Mouse (Mus musculus): ENCODE measurements around the gene 4921536K21Rik. TPM values are rescaled to one million over a fixed set of nuclear protein-coding genes. Genes with fewer than 3 reads are reported as not detected.

Gene 4921536K21Rik
- total and polyA plus RNA-seq, 3 experiments = 0.21 to 0.61 TPM; not detected in 1

- in situ Hi-C loops (cut with MboI; ENCODE audit: low pct_ligation_motif_present, low pct_unique_long_range_greater_than_20kb, low sequenced_read_pairs) (loop anchor here (25.0 kb wide), 1 partner anchor 373 kb away; the partner anchor contains the start of gene Smtn), dilution Hi-C loops (cut with MboI; ENCODE audit: extremely low pct_ligation_motif_present, extremely low pct_unique_long_range_greater_than_20kb, low sequenced_read_pairs) (no loop called here)
- Histone ChIP-seq H3K4me2 (ENCODE audit: insufficient read depth, low read depth, poor library complexity, severe bottlenecking) (peak overlapping the region; percentile 26), H3K9me3 (replicated peaks; ENCODE audit: low read length) (no peaks in the 10 kb centered on the region), H3K79me2 (replicated peaks; ENCODE audit: control insufficient read depth, extremely low read depth, insufficient read depth, poor library complexity, severe bottlenecking) (no peaks in the 10 kb centered on the region), H3K36me3 (replicated peaks in 1 of 2; ENCODE audit: control insufficient read depth in 1 of 2, insufficient read depth in 1 of 2, low read length in 1 of 2) (peaks cover 14 to 26% of the 10 kb centered on the region in 2 experiments), H3K9ac (ENCODE audit: insufficient read depth, low read depth) (no peak overlapping the region), H3K27ac (ENCODE audit: insufficient read depth, low read depth) (no peak overlapping the region), H3K4me3 (replicated peaks in 1 of 3; ENCODE audit: low read depth in 2 of 3, low read length in 2 of 3, poor library complexity in 1 of 3) (peak overlapping the region in 1 of 3 experiments; percentile 12), H3K27me3 (replicated peaks) (peaks cover 10% of the 10 kb centered on the region), H3K4me1 (ENCODE audit: control insufficient read depth in 1 of 2, insufficient read depth in 2 of 2) (peaks cover 28 to 46% of the 10 kb centered on the region in 2 experiments)
- DNase-seq (ENCODE audit: extremely low read depth) = no peak
- TF ChIP-seq CTCF (conservative IDR thresholded peaks at IDR 0.05 in 1 of 2, IDR thresholded peaks at IDR 0.05 in 1 of 2; ENCODE audit: low read depth in 2 of 2, low read length in 2 of 2) (peak in 1 of 2 experiments; percentile 4; a peak in 1 of 4 replicates), USF1 (IDR thresholded peaks at IDR 0.05; ENCODE audit: low read depth, low read length) (peak; percentile 26; the same call in 1 of the 2 replicates), GABPA (IDR thresholded peaks at IDR 0.05; ENCODE audit: insufficient replicate concordance, low read depth, low read length) (no peak), BHLHE40 (IDR thresholded peaks at IDR 0.05; ENCODE audit: low read depth, low read length) (peak; percentile 59), USF2 (conservative IDR thresholded peaks at IDR 0.05; ENCODE audit: low read depth, low read length) (no peak), ZNF384 (IDR thresholded peaks at IDR 0.05; ENCODE audit: low read depth, low read length) (no peak)
These were observed 15.8 kb upstream of the 4921536K21Rik start for GRCm38 (mm10) chr11:3910513-3911310.

GRCm38 (mm10) chr11:3909236-3909635 is 14.3 kb upstream of the 4921536K21Rik start:
- peaks cover 28 to 45% of the 10 kb centered on the region in 2 experiments for H3K4me1 ChIP-seq (ENCODE audit: control insufficient read depth in 1 of 2, insufficient read depth in 2 of 2)
- no peak for DNase-seq (ENCODE audit: extremely low read depth)
- H3K79me2 ChIP-seq (replicated peaks; ENCODE audit: control insufficient read depth, extremely low read depth, insufficient read depth, poor library complexity, severe bottlenecking) = no peaks in the 10 kb centered on the region
- no peak overlapping the region for H3K4me3 ChIP-seq (replicated peaks in 1 of 3; ENCODE audit: low read depth in 2 of 3, low read length in 2 of 3, poor library complexity in 1 of 3)
- dilution Hi-C loops (cut with MboI; ENCODE audit: extremely low pct_ligation_motif_present, extremely low pct_unique_long_range_greater_than_20kb, low sequenced_read_pairs) (no loop called here), in situ Hi-C loops (cut with MboI; ENCODE audit: low pct_ligation_motif_present, low pct_unique_long_range_greater_than_20kb, low sequenced_read_pairs) (loop anchor here (25.0 kb wide), 1 partner anchor 372 kb away; the partner anchor contains the start of gene Smtn)
- H3K36me3 ChIP-seq (replicated peaks in 1 of 2; ENCODE audit: control insufficient read depth in 1 of 2, insufficient read depth in 1 of 2, low read length in 1 of 2) = peaks cover 14 to 37% of the 10 kb centered on the region in 2 experiments
- H3K9me3 ChIP-seq (replicated peaks; ENCODE audit: low read length) = no peaks in the 10 kb centered on the region
- no peak overlapping the region for H3K4me2 ChIP-seq (ENCODE audit: insufficient read depth, low read depth, poor library complexity, severe bottlenecking)
- no peak overlapping the region for H3K27ac ChIP-seq (ENCODE audit: insufficient read depth, low read depth)
- H3K27me3 ChIP-seq (replicated peaks) = peaks cover 8% of the 10 kb centered on the region
- TF ChIP-seq IRF4 (IDR thresholded peaks at IDR 0.05; ENCODE audit: low read depth, low read length) = no peak
- TF ChIP-seq MXI1 (IDR thresholded peaks at IDR 0.05; ENCODE audit: low read depth, low read length) = no peak
- no peak for TF ChIP-seq EP300 (IDR thresholded peaks at IDR 0.05; ENCODE audit: low read length)
- TF ChIP-seq RCOR1 (conservative IDR thresholded peaks at IDR 0.05; ENCODE audit: low read depth, low read length) = no peak
- no peak for TF ChIP-seq USF2 (conservative IDR thresholded peaks at IDR 0.05; ENCODE audit: low read depth, low read length)
- no peak for TF ChIP-seq CTCF (conservative IDR thresholded peaks at IDR 0.05 in 1 of 2, IDR thresholded peaks at IDR 0.05 in 1 of 2; ENCODE audit: low read depth in 2 of 2, low read length in 2 of 2)
- TF ChIP-seq ZC3H11A (IDR thresholded peaks at IDR 0.05; ENCODE audit: low read depth, low read length) = no peak
- TF ChIP-seq USF1 (IDR thresholded peaks at IDR 0.05; ENCODE audit: low read depth, low read length) = no peak
- TF ChIP-seq MAX (IDR thresholded peaks at IDR 0.05; ENCODE audit: low read length) = no peak
- no peak for TF ChIP-seq ETS1 (conservative IDR thresholded peaks at IDR 0.05; ENCODE audit: low read depth, low read length)
- no peak for TF ChIP-seq MAFK (IDR thresholded peaks at IDR 0.05; ENCODE audit: insufficient replicate concordance, low read length)
- TF ChIP-seq ZKSCAN1 (IDR thresholded peaks at IDR 0.05; ENCODE audit: borderline replicate concordance, low read depth, low read length) = no peak
- TF ChIP-seq HCFC1 (IDR thresholded peaks at IDR 0.05; ENCODE audit: low read depth, low read length) = no peak
- TF ChIP-seq TCF12 (IDR thresholded peaks at IDR 0.05; ENCODE audit: low read depth, low read length) = no peak
- no peak for TF ChIP-seq KAT2A (IDR thresholded peaks at IDR 0.05; ENCODE audit: insufficient replicate concordance, low read length)
- TF ChIP-seq ZNF384 (IDR thresholded peaks at IDR 0.05; ENCODE audit: low read depth, low read length) = no peak
- TF ChIP-seq JUND (conservative IDR thresholded peaks at IDR 0.05; ENCODE audit: low read depth, low read length) = no peak
- TF ChIP-seq NELFE (IDR thresholded peaks at IDR 0.05; ENCODE audit: low read depth, low read length) = no peak
- TF ChIP-seq ELF1 (IDR thresholded peaks at IDR 0.05; ENCODE audit: low read depth, low read length) = no peak
- H3K9ac ChIP-seq (ENCODE audit: insufficient read depth, low read depth) = no peak overlapping the region

Data from CH12.LX (cell line).